Mouse (Mus musculus): ENCODE results near the gene Hs3st2. TPM values are rescaled to one million over a fixed set of nuclear protein-coding genes. Genes with fewer than 3 reads are reported as not detected.
"Not testable (repeated sequence)": the region's sequence is repeated elsewhere in the genome, so short reads cannot be mapped to it uniquely, and the experiment has no call there.

The Hs3st2 gene
- polyA plus RNA-seq (2017; shearing (Covaris generic)), result not detected

GRCm38 (mm10) chr7:121391225-121391983 is at the start of gene Hs3st2:
Gene Hs3st2 (plus strand): TSS chr7:121391859.
- ATAC-seq, result no peak

GRCm38 (mm10) chr7:121348284-121348963 is 43.2 kb upstream of the Hs3st2 start:
- ATAC-seq, result no peak

GRCm38 (mm10) chr7:121351688-121352087 is 40.0 kb upstream of the Hs3st2 start:
- no peak for ATAC-seq

- not testable (repeated sequence) for ATAC-seq
Observed at GRCm38 (mm10) chr7:121361448-121361847, 30.2 kb upstream of the Hs3st2 start.

GRCm38 (mm10) chr7:121365584-121365983 is 26.1 kb upstream of the Hs3st2 start:
- no peak for ATAC-seq

GRCm38 (mm10) chr7:121367185-121367584 is 24.5 kb upstream of the Hs3st2 start:
- ATAC-seq, result no peak

GRCm38 (mm10) chr7:121371990-121372389 is 19.7 kb upstream of the Hs3st2 start:
- ATAC-seq, result no peak

GRCm38 (mm10) chr7:121375456-121375855 is 16.2 kb upstream of the Hs3st2 start:
- no peak for ATAC-seq

GRCm38 (mm10) chr7:121378942-121379341 is 12.7 kb upstream of the Hs3st2 start:
- ATAC-seq, result no peak

- no peak for ATAC-seq
Observed at GRCm38 (mm10) chr7:121391984-121392739, 503 bp downstream of the Hs3st2 start.

GRCm38 (mm10) chr7:121392740-121392993 is 1.0 kb downstream of the Hs3st2 start:
- no peak for ATAC-seq

- ATAC-seq, result no peak
Observed at GRCm38 (mm10) chr7:121393884-121394283, 2.2 kb downstream of the Hs3st2 start.

GRCm38 (mm10) chr7:121394875-121395274 is 3.2 kb downstream of the Hs3st2 start:
- ATAC-seq, result no peak

GRCm38 (mm10) chr7:121410716-121411506 is 19.3 kb downstream of the Hs3st2 start:
- ATAC-seq, result no peak

- no peak for ATAC-seq
Observed at GRCm38 (mm10) chr7:121411507-121411898, 19.8 kb downstream of the Hs3st2 start.

GRCm38 (mm10) chr7:121436884-121437283 is 45.2 kb downstream of the Hs3st2 start:
- no peak for ATAC-seq

GRCm38 (mm10) chr7:121441186-121441585 is 49.5 kb downstream of the Hs3st2 start:
- no peak for ATAC-seq

GRCm38 (mm10) chr7:121444336-121444735 is 52.7 kb downstream of the Hs3st2 start:
- no peak for ATAC-seq

GRCm38 (mm10) chr7:121446281-121446680 is 54.6 kb downstream of the Hs3st2 start:
- no peak for ATAC-seq

- ATAC-seq, result no peak
Observed at GRCm38 (mm10) chr7:121450951-121451843, 59.5 kb downstream of the Hs3st2 start.

- ATAC-seq, result no peak
Observed at GRCm38 (mm10) chr7:121456716-121457115, 65.1 kb downstream of the Hs3st2 start.

GRCm38 (mm10) chr7:121458075-121458474 is 66.4 kb downstream of the Hs3st2 start:
- ATAC-seq, result no peak

Measured in activated CD4-positive, CD25-positive, alpha-beta regulatory T cell, adult 4 months (primary cell).